Mouse (Mus musculus): Measurements from ENCODE around the gene Adrb1.

DNA sequence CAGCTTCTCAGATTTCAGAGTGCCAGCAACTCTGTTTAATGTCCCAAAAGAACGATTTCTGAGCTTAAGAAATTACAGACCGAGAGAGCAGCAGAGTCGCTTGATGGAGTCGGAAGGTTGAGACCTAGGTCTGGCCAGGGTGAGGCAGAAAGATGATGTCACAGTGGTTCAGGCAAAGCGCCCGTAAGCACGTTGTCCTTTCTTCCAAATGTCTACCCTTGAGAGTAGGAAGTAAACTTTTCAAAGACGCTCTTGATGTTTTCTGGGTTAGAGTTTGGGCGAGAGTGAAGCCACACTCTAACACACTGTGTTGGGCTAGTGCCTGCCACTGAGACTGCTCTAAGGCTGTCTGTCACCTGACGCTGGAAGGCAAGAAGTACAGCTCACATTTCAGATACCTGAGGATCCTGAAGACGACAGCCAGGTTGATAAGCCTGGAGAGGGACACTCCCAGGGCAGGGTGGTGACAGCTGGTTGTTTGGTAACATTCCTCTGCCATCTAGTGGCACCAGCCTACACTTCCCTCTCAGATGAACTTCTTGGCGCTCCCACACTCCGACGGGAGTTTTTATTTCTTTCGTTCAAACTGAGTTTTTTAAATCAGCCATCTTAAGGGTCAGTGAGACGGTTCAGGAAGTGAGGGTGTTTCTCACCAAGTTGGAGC, 54.9 kb downstream of the Adrb1 start:
- TF ChIP-seq CTCF (IDR thresholded peaks at IDR 0.05; ENCODE audit: insufficient read depth, low read depth, low read length) (peak; percentile 32; the same call in 1 of the 2 replicates), POLR2A (IDR thresholded peaks at IDR 0.05; ENCODE audit: insufficient read depth, low read depth, low read length) (no peak)

All from olfactory bulb, adult 2 months (tissue).